Mouse (Mus musculus) neutrophil, adult 65 days (primary cell): Measurements from ENCODE around the gene Gsap. TPM values are rescaled to one million over a fixed set of nuclear protein-coding genes. Genes with fewer than 3 reads are reported as not detected.

ENCODE experiments used
- total RNA-seq: library from RNA; stranded (reverse); gene quantifications from 2 replicates; pipeline ENCODE4 v1.2.4, GENCODE M21; 2023

The Gsap gene
- 90.8 and 139 TPM in 2 replicates for total RNA-seq

GRCm38 (mm10) chr5:21185764-21186685 is at the start of gene Gsap:
Gene Gsap, plus strand, starts transcription at chr5:21186255.

Other genes with a start within 250 kb of the Gsap start
- gene Rsbn1l, start 229.9 kb upstream of the Gsap start, total RNA-seq = 50.1 and 63.8 TPM in 2 replicates
- 107 and 121 TPM in 2 replicates for gene Ptpn12, start 130.3 kb upstream of the Gsap start, total RNA-seq
- 62.8 and 69.2 TPM in 2 replicates for gene Fgl2, start 186.4 kb downstream of the Gsap start, total RNA-seq
- 0.25 and 1.4 TPM in 2 replicates for gene Ccdc146, start 238.4 kb downstream of the Gsap start, total RNA-seq
- gene Fam185a, start 238.7 kb downstream of the Gsap start, total RNA-seq = 1.3 and 1.7 TPM in 2 replicates